Mouse (Mus musculus): ENCODE data around the gene Slit3. TPM values are rescaled to one million over a fixed set of nuclear protein-coding genes. Genes with fewer than 3 reads are reported as not detected.

Gene Slit3
- polyA plus RNA-seq, 1 experiment from 2014 or later: 3.5 TPM

GRCm38 (mm10) chr11:35389780-35390435, 268.9 kb downstream of the Slit3 start:
- Histone ChIP-seq H3K9me3 (ENCODE audit: control insufficient read depth, low read length) (no peaks in the 10 kb centered on the region), H3K4me2 (ENCODE audit: low read length) (no peak overlapping the region), H3K27me3 (ENCODE audit: control insufficient read depth, insufficient read depth, low read length) (no peaks in the 10 kb centered on the region), H3K4me1 (ENCODE audit: control insufficient read depth, insufficient read depth, low read length) (no peaks in the 10 kb centered on the region), H3K4me3 (replicated peaks; ENCODE audit: low read depth, low read length) (no peak overlapping the region), H3K27ac (replicated peaks; ENCODE audit: low read depth, low read length) (no peak overlapping the region), H3K36me3 (ENCODE audit: control insufficient read depth, insufficient read depth, low read length) (no peaks in the 10 kb centered on the region), H3K9ac (replicated peaks; ENCODE audit: low read length) (no peak overlapping the region)
- WGBS: 81% methylated on average over 9 of the region's 9 CpGs
- ATAC-seq (ENCODE audit: low FRiP score, low TSS enrichment): no peak
- DNase-seq: no peak

GRCm38 (mm10) chr11:35393815-35394214, 272.8 kb downstream of the Slit3 start:
- Histone ChIP-seq H3K4me2 (ENCODE audit: low read length) (no peak overlapping the region), H3K4me1 (ENCODE audit: control insufficient read depth, insufficient read depth, low read length) (no peaks in the 10 kb centered on the region), H3K27ac (replicated peaks; ENCODE audit: low read depth, low read length) (no peak overlapping the region), H3K9ac (replicated peaks; ENCODE audit: low read length) (no peak overlapping the region), H3K27me3 (ENCODE audit: control insufficient read depth, insufficient read depth, low read length) (no peaks in the 10 kb centered on the region), H3K4me3 (replicated peaks; ENCODE audit: low read depth, low read length) (no peak overlapping the region), H3K36me3 (ENCODE audit: control insufficient read depth, insufficient read depth, low read length) (no peaks in the 10 kb centered on the region), H3K9me3 (ENCODE audit: control insufficient read depth, low read length) (no peaks in the 10 kb centered on the region)
- 66% methylated on average over 5 of the region's 5 CpGs for WGBS
- ATAC-seq (ENCODE audit: low FRiP score, low TSS enrichment): no peak
- no peak for DNase-seq

- Histone ChIP-seq H3K36me3 (ENCODE audit: control insufficient read depth, insufficient read depth, low read length) (no peaks in the 10 kb centered on the region), H3K4me1 (ENCODE audit: control insufficient read depth, insufficient read depth, low read length) (no peaks in the 10 kb centered on the region), H3K9ac (replicated peaks; ENCODE audit: low read length) (no peak overlapping the region), H3K4me2 (ENCODE audit: low read length) (no peak overlapping the region), H3K27me3 (ENCODE audit: control insufficient read depth, insufficient read depth, low read length) (no peaks in the 10 kb centered on the region), H3K4me3 (replicated peaks; ENCODE audit: low read depth, low read length) (no peak overlapping the region), H3K27ac (replicated peaks; ENCODE audit: low read depth, low read length) (no peak overlapping the region), H3K9me3 (ENCODE audit: control insufficient read depth, low read length) (no peaks in the 10 kb centered on the region)
- DNase-seq (no peak), ATAC-seq (ENCODE audit: low FRiP score, low TSS enrichment) (no peak)
- 69% methylated on average over 8 of the region's 8 CpGs for WGBS
Observed at GRCm38 (mm10) chr11:35395376-35395775, 274.4 kb downstream of the Slit3 start.

- Histone ChIP-seq H3K9ac (replicated peaks; ENCODE audit: low read length) (no peak overlapping the region), H3K27ac (replicated peaks; ENCODE audit: low read depth, low read length) (no peak overlapping the region), H3K4me1 (ENCODE audit: control insufficient read depth, insufficient read depth, low read length) (no peaks in the 10 kb centered on the region), H3K9me3 (ENCODE audit: control insufficient read depth, low read length) (no peaks in the 10 kb centered on the region), H3K4me3 (replicated peaks; ENCODE audit: low read depth, low read length) (no peak overlapping the region), H3K36me3 (ENCODE audit: control insufficient read depth, insufficient read depth, low read length) (no peaks in the 10 kb centered on the region), H3K4me2 (ENCODE audit: low read length) (no peak overlapping the region), H3K27me3 (ENCODE audit: control insufficient read depth, insufficient read depth, low read length) (no peaks in the 10 kb centered on the region)
- WGBS: 78% methylated on average over 5 of the region's 5 CpGs
- DNase-seq: no peak
- no peak for ATAC-seq (ENCODE audit: low FRiP score, low TSS enrichment)
Observed at GRCm38 (mm10) chr11:35398353-35398752, 277.3 kb downstream of the Slit3 start.

GRCm38 (mm10) chr11:35403516-35403915, 282.5 kb downstream of the Slit3 start:
- no peak for DNase-seq
- 82% methylated on average over 9 of the region's 9 CpGs for WGBS
- Histone ChIP-seq H3K4me1 (ENCODE audit: control insufficient read depth, insufficient read depth, low read length) (no peaks in the 10 kb centered on the region), H3K4me2 (ENCODE audit: low read length) (no peak overlapping the region), H3K4me3 (replicated peaks; ENCODE audit: low read depth, low read length) (no peak overlapping the region), H3K9ac (replicated peaks; ENCODE audit: low read length) (no peak overlapping the region), H3K36me3 (ENCODE audit: control insufficient read depth, insufficient read depth, low read length) (no peaks in the 10 kb centered on the region), H3K27me3 (ENCODE audit: control insufficient read depth, insufficient read depth, low read length) (peaks cover 15% of the 10 kb centered on the region), H3K9me3 (ENCODE audit: control insufficient read depth, low read length) (no peaks in the 10 kb centered on the region), H3K27ac (replicated peaks; ENCODE audit: low read depth, low read length) (no peak overlapping the region)
- no peak for ATAC-seq (ENCODE audit: low FRiP score, low TSS enrichment)

- no peak overlapping the region for H3K4me3 ChIP-seq (replicated peaks; ENCODE audit: low read depth, low read length)
- H3K27me3 ChIP-seq (ENCODE audit: control insufficient read depth, insufficient read depth, low read length): peaks cover 21% of the 10 kb centered on the region
- no peaks in the 10 kb centered on the region for H3K9me3 ChIP-seq (ENCODE audit: control insufficient read depth, low read length)
- H3K27ac ChIP-seq (replicated peaks; ENCODE audit: low read depth, low read length): no peak overlapping the region
- H3K4me1 ChIP-seq (ENCODE audit: control insufficient read depth, insufficient read depth, low read length): no peaks in the 10 kb centered on the region
- H3K36me3 ChIP-seq (ENCODE audit: control insufficient read depth, insufficient read depth, low read length): no peaks in the 10 kb centered on the region
- H3K9ac ChIP-seq (replicated peaks; ENCODE audit: low read length): no peak overlapping the region
- ATAC-seq (ENCODE audit: low FRiP score, low TSS enrichment): no peak
- DNase-seq: no peak
- 36% methylated on average over 3 of the region's 3 CpGs for WGBS
- H3K4me2 ChIP-seq (ENCODE audit: low read length): no peak overlapping the region
Observed at GRCm38 (mm10) chr11:35406045-35406444, 285.0 kb downstream of the Slit3 start.

- Histone ChIP-seq H3K4me1 (ENCODE audit: control insufficient read depth, insufficient read depth, low read length) (no peaks in the 10 kb centered on the region), H3K4me3 (replicated peaks; ENCODE audit: low read depth, low read length) (no peak overlapping the region), H3K27me3 (ENCODE audit: control insufficient read depth, insufficient read depth, low read length) (peaks cover 21% of the 10 kb centered on the region), H3K4me2 (ENCODE audit: low read length) (no peak overlapping the region), H3K27ac (replicated peaks; ENCODE audit: low read depth, low read length) (no peak overlapping the region), H3K36me3 (ENCODE audit: control insufficient read depth, insufficient read depth, low read length) (no peaks in the 10 kb centered on the region), H3K9me3 (ENCODE audit: control insufficient read depth, low read length) (no peaks in the 10 kb centered on the region), H3K9ac (replicated peaks; ENCODE audit: low read length) (no peak overlapping the region)
- DNase-seq (no peak), ATAC-seq (ENCODE audit: low FRiP score, low TSS enrichment) (no peak)
- 55% methylated on average over 6 of the region's 6 CpGs for WGBS
Observed at GRCm38 (mm10) chr11:35406522-35406921, 285.5 kb downstream of the Slit3 start.

- Histone ChIP-seq H3K27ac (replicated peaks; ENCODE audit: low read depth, low read length) (no peak overlapping the region), H3K27me3 (ENCODE audit: control insufficient read depth, insufficient read depth, low read length) (peaks cover 21% of the 10 kb centered on the region)
- WGBS: 54% methylated on average over 12 of the region's 12 CpGs
Observed at GRCm38 (mm10) chr11:35407341-35408154, 286.5 kb downstream of the Slit3 start.

GRCm38 (mm10) chr11:35410431-35410830, 289.4 kb downstream of the Slit3 start:
- H3K9ac ChIP-seq (replicated peaks; ENCODE audit: low read length): no peak overlapping the region
- no peaks in the 10 kb centered on the region for H3K9me3 ChIP-seq (ENCODE audit: control insufficient read depth, low read length)
- no peak for DNase-seq
- H3K4me1 ChIP-seq (ENCODE audit: control insufficient read depth, insufficient read depth, low read length): no peaks in the 10 kb centered on the region
- WGBS: 68% methylated on average over 3 of the region's 3 CpGs
- no peak overlapping the region for H3K4me3 ChIP-seq (replicated peaks; ENCODE audit: low read depth, low read length)
- no peaks in the 10 kb centered on the region for H3K36me3 ChIP-seq (ENCODE audit: control insufficient read depth, insufficient read depth, low read length)
- no peak overlapping the region for H3K4me2 ChIP-seq (ENCODE audit: low read length)
- H3K27me3 ChIP-seq (ENCODE audit: control insufficient read depth, insufficient read depth, low read length): peaks cover 14% of the 10 kb centered on the region; the same call in 1 of the 2 replicates
- ATAC-seq (ENCODE audit: low FRiP score, low TSS enrichment): no peak
- no peak overlapping the region for H3K27ac ChIP-seq (replicated peaks; ENCODE audit: low read depth, low read length)

More at GRCm38 (mm10) chr11:35407341-35408154, 286.5 kb downstream of the Slit3 start:
- Histone ChIP-seq H3K4me1 (ENCODE audit: control insufficient read depth, insufficient read depth, low read length) (no peaks in the 10 kb centered on the region), H3K4me2 (ENCODE audit: low read length) (no peak overlapping the region), H3K36me3 (ENCODE audit: control insufficient read depth, insufficient read depth, low read length) (no peaks in the 10 kb centered on the region), H3K4me3 (replicated peaks; ENCODE audit: low read depth, low read length) (no peak overlapping the region), H3K9ac (replicated peaks; ENCODE audit: low read length) (no peak overlapping the region), H3K9me3 (ENCODE audit: control insufficient read depth, low read length) (no peaks in the 10 kb centered on the region)
- DNase-seq (peak; percentile 93), ATAC-seq (ENCODE audit: low FRiP score, low TSS enrichment) (peak; percentile 63; the same call in 1 of the 2 replicates)

All from midbrain, embryonic 14.5 days (tissue).